Mouse (Mus musculus) ES-Bruce4 (cell line): ENCODE measurements around the gene Agpat4. TPM values are rescaled to one million over a fixed set of nuclear protein-coding genes. Genes with fewer than 3 reads are reported as not detected.

Experiments
- H3K27ac ChIP-seq: 2 replicates; pipeline ENCODE4 v1.5.1; 2012; ENCODE audit warnings: low read length, inconsistent platforms; ENCODE audit not compliant: insufficient read depth
- H3K27me3 ChIP-seq: 2 replicates; pipeline ENCODE4 v1.6.1; 2012; ENCODE audit warnings: mild to moderate bottlenecking, low read length, inconsistent platforms; ENCODE audit not compliant: control insufficient read depth, poor library complexity, insufficient read depth, severe bottlenecking
- H3K36me3 ChIP-seq: 2 replicates; pipeline ENCODE4 v1.6.1; 2012; ENCODE audit warnings: inconsistent platforms, mild to moderate bottlenecking, low read length, moderate library complexity; ENCODE audit not compliant: control insufficient read depth, poor library complexity, insufficient read depth, severe bottlenecking
- H3K4me1 ChIP-seq: one replicate; pipeline ENCODE4 v1.8.1; 2011; ENCODE audit warnings: low read length; ENCODE audit not compliant: control insufficient read depth, insufficient read depth
- H3K4me3 ChIP-seq: 2 replicates; pipeline ENCODE4 v1.5.1; 2011; ENCODE audit warnings: low read depth, mild to moderate bottlenecking, low read length
- H3K9ac ChIP-seq: 2 replicates; pipeline ENCODE4 v1.6.1; 2012; ENCODE audit warnings: low read depth, mild to moderate bottlenecking, inconsistent platforms; ENCODE audit not compliant: poor library complexity, severe bottlenecking
- H3K9me3 ChIP-seq: replicated peaks from 2 replicates; pipeline ENCODE4 v1.6.1; 2012; ENCODE audit warnings: mild to moderate bottlenecking, low read length, inconsistent platforms; ENCODE audit not compliant: control insufficient read depth, poor library complexity, insufficient read depth, severe bottlenecking
- CTCF ChIP-seq: IDR thresholded peaks from one replicate; pipeline ENCODE4 v1.8.1; 2011; ENCODE audit warnings: low read depth, low read length
- EP300 ChIP-seq: IDR thresholded peaks from 2 replicates; pipeline ENCODE4 v1.6.1; 2011; ENCODE audit warnings: low read depth, low read length; ENCODE audit not compliant: insufficient read depth
- POLR2A ChIP-seq: IDR thresholded peaks from one replicate; pipeline ENCODE4 v1.8.1; 2011; ENCODE audit warnings: low read length; ENCODE audit not compliant: insufficient read depth
- polyA plus RNA-seq: library from polyadenylated mRNA; stranded (reverse); fragments of >200 nt; gene quantifications from 2 replicates; pipeline ENCODE4 v1.2.4, GENCODE M21; 2011; ENCODE audit warnings: low read depth; ENCODE audit not compliant: missing spikeins, insufficient read depth, insufficient read length

Gene Agpat4
- polyA plus RNA-seq, 1 experiment, result 80.4 TPM

GRCm38 (mm10) chr17:12240701-12241100 lies 122.2 kb downstream of the Agpat4 start:
- H3K36me3 ChIP-seq, result no peaks in the 10 kb centered on the region; the same call in 1 of the 2 replicates
- TF ChIP-seq POLR2A (no peak), EP300 (no peak), CTCF (no peak)
- no peak overlapping the region for H3K4me3 ChIP-seq

DNA sequence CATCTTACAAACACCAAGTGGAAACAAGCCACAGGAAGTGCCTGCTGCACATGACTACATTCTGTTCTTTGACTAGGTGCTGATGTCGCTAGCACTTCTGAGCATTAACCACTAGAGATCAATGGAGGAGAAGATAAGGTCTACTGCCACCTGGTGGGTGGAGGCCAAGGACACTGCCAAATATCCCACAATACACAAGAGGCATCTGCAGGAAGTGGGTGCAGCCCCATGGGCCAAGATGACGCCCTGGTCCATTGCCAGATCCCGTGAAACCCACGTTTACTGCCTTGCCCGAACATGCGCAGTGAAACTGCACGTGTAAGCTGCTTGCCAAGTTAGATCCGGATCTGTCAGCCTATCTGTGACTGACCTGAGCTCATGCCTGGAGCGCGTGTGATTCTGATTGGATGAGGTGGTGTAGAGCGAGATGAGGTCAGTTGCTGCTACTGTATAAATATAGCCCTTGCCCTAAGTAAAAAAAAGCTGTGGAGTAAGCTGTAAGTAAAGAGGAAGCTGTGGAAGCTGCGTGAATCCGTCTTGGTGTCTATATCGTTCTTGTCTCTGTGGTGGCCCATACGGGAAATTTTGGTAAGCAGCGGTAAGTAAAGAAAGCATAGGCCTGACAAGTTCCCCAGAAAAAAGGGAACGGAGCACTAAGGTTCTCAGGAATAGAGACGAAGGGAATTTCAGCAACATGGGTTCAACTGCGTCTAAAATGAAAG lies 131.4 kb downstream of the Agpat4 start:
- H3K9me3 ChIP-seq, result peaks cover 33% of the 10 kb centered on the region
- H3K27me3 ChIP-seq, result no peaks in the 10 kb centered on the region
- peaks cover 34% of the 10 kb centered on the region for H3K36me3 ChIP-seq
- H3K4me1 ChIP-seq, result no peaks in the 10 kb centered on the region
- no peak overlapping the region for H3K27ac ChIP-seq
- no peak overlapping the region for H3K9ac ChIP-seq
- no peak for TF ChIP-seq POLR2A
- TF ChIP-seq CTCF, result no peak
- TF ChIP-seq EP300, result no peak
- H3K4me3 ChIP-seq, result no peak overlapping the region

More at GRCm38 (mm10) chr17:12240701-12241100, 122.2 kb downstream of the Agpat4 start:
- Histone ChIP-seq H3K27ac (no peak overlapping the region), H3K27me3 (no peaks in the 10 kb centered on the region), H3K9me3 (no peaks in the 10 kb centered on the region), H3K4me1 (no peaks in the 10 kb centered on the region), H3K9ac (no peak overlapping the region)

- TF ChIP-seq EP300 (no peak), POLR2A (no peak), CTCF (no peak)
- H3K4me1 ChIP-seq, result no peaks in the 10 kb centered on the region
- H3K27ac ChIP-seq, result no peak overlapping the region
- H3K9ac ChIP-seq, result no peak overlapping the region
- H3K4me3 ChIP-seq, result no peak overlapping the region
- H3K9me3 ChIP-seq, result peaks cover 33% of the 10 kb centered on the region
- H3K27me3 ChIP-seq, result no peaks in the 10 kb centered on the region
- H3K36me3 ChIP-seq, result peaks cover 35% of the 10 kb centered on the region
Measured at GRCm38 (mm10) chr17:12250581-12250980, 132.1 kb downstream of the Agpat4 start.

GRCm38 (mm10) chr17:12256142-12256541 lies 137.6 kb downstream of the Agpat4 start:
- Histone ChIP-seq H3K36me3 (peaks cover 32% of the 10 kb centered on the region), H3K27me3 (no peaks in the 10 kb centered on the region), H3K9me3 (peaks cover 21% of the 10 kb centered on the region), H3K27ac (no peak overlapping the region), H3K4me3 (no peak overlapping the region), H3K4me1 (no peaks in the 10 kb centered on the region), H3K9ac (no peak overlapping the region)
- TF ChIP-seq EP300 (no peak), POLR2A (no peak), CTCF (no peak)

DNA sequence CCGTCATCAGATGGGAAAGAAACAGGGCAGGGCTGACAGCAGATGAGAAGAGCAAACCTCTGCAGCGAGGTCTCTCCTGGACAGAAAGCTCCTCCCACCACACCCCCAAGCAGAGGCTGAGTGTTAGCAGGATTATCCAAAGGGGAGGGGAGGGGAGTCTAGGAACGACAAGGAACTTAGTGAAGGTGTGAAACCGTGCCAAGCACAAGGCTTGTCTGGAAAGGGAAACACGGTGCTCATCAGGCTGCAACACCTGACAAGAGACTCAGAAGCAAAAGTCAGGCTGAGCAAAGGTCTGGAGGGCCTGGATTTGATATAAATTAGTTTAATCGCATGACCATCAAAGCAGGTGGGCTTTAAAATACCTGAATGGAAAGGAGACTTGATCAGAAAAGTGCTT lies 140.0 kb downstream of the Agpat4 start:
- Histone ChIP-seq H3K27ac (no peak overlapping the region), H3K9ac (no peak overlapping the region), H3K4me3 (no peak overlapping the region), H3K4me1 (no peaks in the 10 kb centered on the region), H3K36me3 (peaks cover 27% of the 10 kb centered on the region), H3K27me3 (no peaks in the 10 kb centered on the region), H3K9me3 (peaks cover 6% of the 10 kb centered on the region; the same call in 1 of the 2 replicates)
- TF ChIP-seq EP300, result no peak
- no peak for TF ChIP-seq CTCF
- no peak for TF ChIP-seq POLR2A

DNA sequence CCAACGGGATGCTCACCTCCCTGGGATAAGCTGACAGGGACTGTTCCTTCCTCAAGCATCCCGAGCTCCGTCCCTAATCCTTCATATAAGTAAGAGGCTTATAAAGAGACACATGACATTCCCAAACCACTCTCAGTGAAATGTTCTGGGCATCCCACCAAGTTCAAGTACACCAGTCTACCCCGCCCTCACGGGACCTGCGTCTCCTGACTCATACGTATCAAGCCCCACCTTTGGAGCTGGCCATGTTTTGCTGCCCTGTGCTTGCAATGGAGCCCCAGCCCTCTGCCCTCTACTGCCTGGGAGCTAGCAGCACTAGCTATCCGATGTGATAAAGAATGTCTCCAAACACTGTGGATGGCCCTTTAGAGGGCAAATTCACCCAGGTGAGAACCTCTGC lies 141.5 kb downstream of the Agpat4 start:
- Histone ChIP-seq H3K9ac (no peak overlapping the region), H3K27ac (no peak overlapping the region), H3K36me3 (peaks cover 15% of the 10 kb centered on the region), H3K4me1 (no peaks in the 10 kb centered on the region), H3K27me3 (no peaks in the 10 kb centered on the region), H3K9me3 (no peaks in the 10 kb centered on the region), H3K4me3 (no peak overlapping the region)
- TF ChIP-seq POLR2A, result no peak
- no peak for TF ChIP-seq CTCF
- TF ChIP-seq EP300, result no peak
